Mouse (Mus musculus) olfactory bulb, adult 2 months (tissue): Measurements from ENCODE around the gene Gamt. TPM values are rescaled to one million over a fixed set of nuclear protein-coding genes. Genes with fewer than 3 reads are reported as not detected.

Source experiments
- H3K27ac ChIP-seq: fragments of 200-500 bp; 2 replicates; pipeline ENCODE4 v1.5.1; 2012; ENCODE audit warnings: low read depth, low read length; ENCODE audit not compliant: insufficient read depth
- H3K4me1 ChIP-seq: fragments of 200-500 bp; 2 replicates; pipeline ENCODE4 v1.6.1; 2012; ENCODE audit warnings: low read length; ENCODE audit not compliant: control insufficient read depth, insufficient read depth
- H3K4me3 ChIP-seq: fragments of 200-500 bp; 2 replicates; pipeline ENCODE4 v1.5.1; 2012; ENCODE audit warnings: mild to moderate bottlenecking, low read depth, low read length, moderate library complexity; ENCODE audit not compliant: insufficient read depth
- CTCF ChIP-seq: fragments of 200-500 bp; IDR thresholded peaks from 2 replicates; pipeline ENCODE4 v1.5.1; 2012; ENCODE audit warnings: low read depth, mild to moderate bottlenecking, low read length, moderate library complexity; ENCODE audit not compliant: insufficient read depth
- POLR2A ChIP-seq: fragments of 200-500 bp; IDR thresholded peaks from 2 replicates; pipeline ENCODE4 v1.6.1; 2012; ENCODE audit warnings: mild to moderate bottlenecking, low read depth, low read length, moderate library complexity; ENCODE audit not compliant: insufficient read depth
- WGBS: fragments of 180-500 bp; shearing (Covaris S2); methylation state at CpG from one replicate; pipeline ENCODE4 v1.1.7; 2018; 5-methylcytosine and 5-hydroxymethylcytosine counted together
- polyA plus RNA-seq: library from polyadenylated mRNA; stranded (reverse); fragments of >200 nt; gene quantifications from 2 replicates; pipeline ENCODE4 v1.2.4, GENCODE M21; 2012; ENCODE audit warnings: low replicate concordance; ENCODE audit not compliant: missing spikeins, insufficient read depth, insufficient read length

The Gamt gene
- polyA plus RNA-seq, 1 experiment: not detected

DNA sequence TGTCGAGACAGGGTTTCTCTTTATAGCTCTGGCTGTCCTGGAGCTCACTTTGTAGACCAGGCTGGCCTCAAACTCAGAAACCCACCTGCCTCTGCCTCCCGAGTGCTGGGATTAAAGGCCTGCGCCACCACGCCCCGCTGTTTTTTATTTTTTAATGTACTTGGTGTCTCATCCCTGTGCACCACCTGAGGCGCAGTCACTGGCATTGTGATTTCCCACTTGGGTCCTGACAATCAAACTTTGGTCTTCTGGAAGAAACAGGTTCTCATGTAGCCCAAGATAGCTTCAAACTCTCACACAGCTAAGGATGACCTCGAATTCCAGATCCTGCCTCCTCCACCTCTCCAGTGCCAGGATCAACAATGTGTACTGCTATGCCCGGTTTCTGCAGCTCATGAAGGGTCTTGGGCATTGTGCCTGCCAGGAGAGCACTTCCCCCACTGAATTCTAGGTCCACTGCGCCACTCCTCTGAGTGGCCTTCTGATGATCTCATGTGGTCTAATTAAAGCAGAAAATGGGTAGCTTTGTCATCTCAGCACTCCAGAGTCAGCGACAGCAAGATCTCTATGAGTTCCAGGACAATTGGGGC is 2.1 kb upstream of the Gamt start:
- WGBS: 92% methylated on average over 10 of the region's 10 CpGs
- Histone ChIP-seq H3K4me1 (peaks cover 38% of the 10 kb centered on the region), H3K27ac (no peak overlapping the region), H3K4me3 (no peak overlapping the region)
- TF ChIP-seq CTCF (no peak), POLR2A (no peak)

DNA sequence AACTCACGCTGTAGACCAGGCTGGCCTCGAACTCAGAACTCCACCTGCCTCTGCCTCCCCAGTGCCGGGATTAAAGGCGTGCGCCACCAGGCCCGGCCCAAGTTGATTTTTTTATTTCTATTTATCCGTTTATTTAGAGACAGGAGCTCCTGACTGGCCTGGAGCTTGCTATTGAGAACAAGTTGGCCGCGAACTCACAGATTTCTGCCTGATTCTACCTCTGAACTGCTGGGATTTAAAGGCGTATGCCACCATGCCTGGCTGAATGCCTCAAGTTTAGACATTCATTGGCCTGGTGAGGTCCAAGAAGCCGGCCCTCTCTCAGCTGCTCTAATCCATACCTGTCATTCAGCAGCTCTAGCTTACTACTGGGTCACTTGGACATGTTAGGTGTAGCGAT is 1.4 kb upstream of the Gamt start:
- no peak overlapping the region for H3K4me3 ChIP-seq
- no peak overlapping the region for H3K27ac ChIP-seq
- 63% methylated on average over 12 of the region's 12 CpGs for WGBS
- TF ChIP-seq CTCF (no peak), POLR2A (no peak)
- H3K4me1 ChIP-seq: peaks cover 31% of the 10 kb centered on the region

DNA sequence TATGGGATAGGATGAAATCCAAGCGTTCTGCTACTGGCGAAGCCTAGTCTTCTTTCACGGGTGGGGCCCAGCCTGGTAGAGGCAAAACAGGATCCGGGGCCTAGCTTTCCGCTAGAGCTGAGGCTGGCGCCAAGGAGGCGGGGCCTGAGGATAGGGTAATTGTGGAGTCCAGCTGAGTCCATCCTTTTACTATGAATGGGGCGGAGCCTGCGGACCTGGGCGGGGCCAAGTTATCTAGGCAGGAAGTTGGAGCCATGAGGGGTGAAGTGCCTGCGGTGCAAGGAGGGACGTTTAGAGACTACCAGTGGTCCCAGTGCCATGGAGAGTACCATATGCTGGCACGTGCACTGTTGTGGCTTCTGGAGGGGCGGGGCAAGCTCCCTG is 765 bp upstream of the Gamt start:
- H3K27ac ChIP-seq: 0 out of 2 replicates have a peak overlapping the region, but pooled peaks have one; percentile 31
- H3K4me1 ChIP-seq: peaks cover 27% of the 10 kb centered on the region
- H3K4me3 ChIP-seq: peak overlapping the region; percentile 49
- TF ChIP-seq POLR2A (no peak), CTCF (no peak)
- WGBS: 2% methylated on average over 14 of the region's 14 CpGs

DNA sequence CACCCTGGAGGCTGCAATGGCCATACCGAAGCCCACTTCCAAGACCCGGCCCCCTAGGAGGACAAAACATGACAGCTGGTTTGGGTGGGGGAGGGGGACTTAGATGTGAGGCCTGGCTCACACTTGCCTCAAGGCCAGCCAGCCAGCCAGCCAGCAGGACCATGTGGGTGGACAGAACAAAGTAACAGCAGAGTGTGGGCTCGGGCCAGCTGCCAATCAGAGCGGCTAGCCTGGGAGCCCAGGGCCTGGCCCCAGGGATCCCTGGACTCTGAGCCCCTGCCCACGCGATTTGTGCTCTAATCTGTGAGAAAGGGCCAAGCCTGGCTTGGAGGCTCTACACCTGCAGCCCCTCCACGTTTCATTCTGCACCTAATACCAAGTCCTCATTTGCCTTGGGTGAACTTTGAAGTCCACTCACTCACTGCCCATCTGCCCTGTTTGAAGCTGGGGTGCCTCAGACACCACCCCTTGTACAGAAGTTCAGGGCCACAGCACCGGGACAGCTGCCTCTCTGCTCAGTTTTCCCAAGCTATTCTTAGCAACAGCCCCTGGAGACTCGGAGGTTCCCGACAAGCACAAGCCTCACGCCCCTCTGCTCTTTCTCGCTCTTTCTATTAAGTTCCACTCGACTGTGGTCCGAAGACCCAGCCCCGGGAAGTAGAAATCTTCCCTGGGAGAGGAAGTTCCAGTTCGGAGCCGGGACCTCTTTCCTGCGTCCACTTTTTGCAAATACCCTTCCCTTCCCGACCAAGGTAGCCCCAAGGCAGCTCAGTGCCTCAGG is 761 bp downstream of the Gamt start:
- TF ChIP-seq CTCF: no peak
- Histone ChIP-seq H3K27ac (peak overlapping the region; percentile 65), H3K4me3 (peak overlapping the region; percentile 49), H3K4me1 (peaks cover 24% of the 10 kb centered on the region)
- WGBS: 6% methylated on average over 19 of the region's 19 CpGs

DNA sequence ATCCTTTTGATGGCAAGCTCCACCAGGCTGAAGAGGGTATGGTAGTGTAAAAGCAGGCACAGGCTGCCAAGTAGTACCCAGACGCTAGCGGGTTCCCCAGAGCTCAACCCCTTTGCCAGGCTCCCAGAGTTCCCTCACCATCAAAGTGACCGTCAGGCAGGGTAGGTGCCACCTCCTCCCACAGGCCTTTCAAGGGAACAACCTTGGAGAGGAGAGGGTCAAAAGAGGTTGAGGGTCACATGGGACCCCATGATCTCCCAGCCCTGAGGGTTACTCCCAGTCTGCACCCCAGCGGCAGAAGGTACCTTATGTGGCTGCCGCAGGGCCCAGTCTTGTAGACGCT is 1.4 kb downstream of the Gamt start:
- peaks cover 24% of the 10 kb centered on the region for H3K4me1 ChIP-seq
- WGBS: 68% methylated on average over 6 of the region's 6 CpGs
- peak overlapping the region; percentile 33; the same call in 1 of the 2 replicates for H3K27ac ChIP-seq
- TF ChIP-seq POLR2A (no peak), CTCF (no peak)
- no peak overlapping the region for H3K4me3 ChIP-seq

DNA sequence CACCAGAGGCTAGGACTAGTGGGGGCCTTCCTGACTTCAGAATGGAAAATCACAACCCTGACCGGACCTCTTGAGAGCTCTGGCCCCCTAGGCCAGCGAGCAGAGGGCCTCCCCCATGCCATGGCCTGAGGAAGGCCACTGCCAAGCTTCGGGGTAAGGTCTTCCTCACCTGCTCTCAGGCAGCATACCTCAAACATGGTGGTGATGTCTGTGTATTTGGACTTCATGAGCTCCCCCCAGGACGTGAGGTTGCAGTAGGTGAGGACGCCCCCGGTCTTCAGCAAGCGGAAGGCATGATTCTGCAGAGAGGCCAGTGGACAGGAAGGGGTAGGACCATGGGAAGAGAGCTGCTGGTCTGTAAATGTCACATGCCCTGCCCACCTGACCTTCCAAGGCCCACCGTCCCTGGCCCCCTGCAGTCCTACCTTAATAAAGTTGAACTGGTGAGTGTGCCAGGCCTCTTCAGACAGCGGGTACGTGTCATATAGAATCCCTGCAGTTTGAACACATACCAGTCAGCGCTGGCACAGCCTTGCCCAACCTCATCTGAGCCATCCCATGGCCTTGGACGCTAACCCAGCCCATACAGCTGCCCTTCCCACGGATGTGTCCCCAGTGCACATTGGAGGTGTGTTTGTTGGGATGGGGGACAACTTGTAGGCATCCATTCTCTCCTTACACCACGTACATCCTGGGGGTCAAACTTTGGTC is 1.9 kb downstream of the Gamt start:
- TF ChIP-seq POLR2A (no peak), CTCF (no peak)
- H3K4me1 ChIP-seq: peaks cover 24% of the 10 kb centered on the region
- no peak overlapping the region for H3K27ac ChIP-seq
- WGBS: 90% methylated on average over 14 of the region's 14 CpGs
- H3K4me3 ChIP-seq: no peak overlapping the region

DNA sequence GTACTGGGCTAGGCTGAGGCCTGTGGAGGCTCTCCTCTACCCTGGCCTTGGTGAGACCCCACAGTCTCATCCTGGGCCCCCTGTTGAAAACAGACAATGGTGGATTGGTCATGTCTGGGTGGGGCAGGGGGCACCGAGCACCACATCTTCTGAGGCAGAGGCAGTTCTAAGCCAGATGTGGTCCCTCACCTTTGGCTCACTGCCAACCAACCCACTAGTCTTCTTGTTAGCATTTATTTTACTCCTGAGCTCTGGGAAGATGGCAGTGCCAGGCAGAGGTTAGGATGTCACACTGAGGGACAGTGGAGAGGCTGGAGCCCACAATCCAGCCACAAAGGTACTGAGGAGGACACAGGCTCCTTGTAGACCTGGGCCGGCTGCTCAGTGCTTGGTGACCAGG is 2.9 kb downstream of the Gamt start:
- Histone ChIP-seq H3K4me3 (no peak overlapping the region), H3K4me1 (peaks cover 26% of the 10 kb centered on the region), H3K27ac (no peak overlapping the region)
- TF ChIP-seq POLR2A: no peak
- TF ChIP-seq CTCF: no peak
- 80% methylated on average over 2 of the region's 2 CpGs for WGBS

DNA sequence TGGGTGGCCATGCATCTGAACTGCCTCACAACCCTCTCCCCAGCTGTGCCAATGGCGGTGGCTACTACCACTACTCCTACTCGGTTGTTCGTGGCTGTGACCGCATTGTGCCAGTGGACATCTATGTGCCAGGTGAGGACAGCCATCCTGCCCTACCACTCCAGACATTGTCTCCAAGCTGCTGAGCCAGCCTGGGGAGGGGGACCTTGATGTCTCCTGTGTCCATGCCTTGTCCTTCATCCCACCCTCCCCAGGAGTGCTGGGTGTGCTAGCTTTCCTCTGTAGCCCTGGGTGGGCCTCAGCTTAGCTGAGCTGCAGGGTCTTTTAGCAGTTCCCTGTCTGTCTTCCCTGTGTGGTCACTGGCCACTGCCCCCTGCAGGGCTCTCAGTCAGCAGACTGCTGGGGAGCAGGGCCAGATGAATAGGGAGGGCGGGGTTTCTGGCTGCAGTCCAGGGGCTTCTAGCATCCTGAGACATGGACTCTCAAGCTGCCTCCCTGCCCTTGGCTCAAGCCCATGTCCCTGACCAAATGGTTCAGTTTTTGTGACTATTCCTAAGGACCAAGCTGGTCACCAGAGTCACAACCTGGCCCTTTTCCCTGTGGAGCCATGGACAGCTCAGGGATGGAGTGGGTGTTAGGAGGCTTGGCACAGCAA is 4.8 kb downstream of the Gamt start:
- TF ChIP-seq POLR2A (no peak), CTCF (no peak)
- peaks cover 27% of the 10 kb centered on the region for H3K4me1 ChIP-seq
- H3K4me3 ChIP-seq: no peak overlapping the region
- 77% methylated on average over 5 of the region's 5 CpGs for WGBS
- no peak overlapping the region for H3K27ac ChIP-seq
